Mouse (Mus musculus): ENCODE data around the gene Ssr2. TPM values are rescaled to one million over a fixed set of nuclear protein-coding genes. Genes with fewer than 3 reads are reported as not detected.

Ssr2 gene
- polyA plus RNA-seq (2014; fragmentation: Illumina TruSeq; extraction: RNeasy Lipid Tissue Mini Kit (QIAGEN cat#74804); ENCODE audit: low read depth, low replicate concordance): 32.1 TPM

GRCm38 (mm10) chr3:88575540-88575939, at the start of gene Ssr2:
Gene Ssr2, plus strand, starts transcription at chr3:88575876.

GRCm38 (mm10) chr3:88532299-88532674, 43.4 kb upstream of the Ssr2 start, which contains the start of gene Mex3a:
Gene Mex3a, plus strand, starts transcription at chr3:88532395.

GRCm38 (mm10) chr3:88548180-88548917, 27.3 kb upstream of the Ssr2 start, which contains the start of gene Rab25:
Gene Rab25, minus strand, starts transcription at chr3:88548300.

GRCm38 (mm10) chr3:88552676-88553524, 22.8 kb upstream of the Ssr2 start, which contains the start of gene Lamtor2:
Gene Lamtor2, minus strand, starts transcription at chr3:88553074.

GRCm38 (mm10) chr3:88553525-88553879, 22.2 kb upstream of the Ssr2 start, which contains the start of gene Ubqln4:
Gene Ubqln4, plus strand, starts transcription at chr3:88553758.

GRCm38 (mm10) chr3:88605666-88606065, 30.0 kb downstream of the Ssr2 start, which contains the start of gene Arhgef2:
Gene Arhgef2, plus strand, starts transcription at chr3:88605966.

Other genes starting within 250 kb of the Ssr2 start
- gene Tmem79, start 239.7 kb upstream of the Ssr2 start, polyA plus RNA-seq (2014; fragmentation: Illumina TruSeq; extraction: RNeasy Lipid Tissue Mini Kit (QIAGEN cat#74804); ENCODE audit: low read depth, low replicate concordance): 0.62 TPM
- 87.4 TPM for gene Smg5, start 239.6 kb upstream of the Ssr2 start, polyA plus RNA-seq (2014; fragmentation: Illumina TruSeq; extraction: RNeasy Lipid Tissue Mini Kit (QIAGEN cat#74804); ENCODE audit: low read depth, low replicate concordance)
- gene Paqr6, start 211.3 kb upstream of the Ssr2 start, polyA plus RNA-seq (2014; fragmentation: Illumina TruSeq; extraction: RNeasy Lipid Tissue Mini Kit (QIAGEN cat#74804); ENCODE audit: low read depth, low replicate concordance): 0.83 TPM
- not detected for gene Bglap3, start 203.1 kb upstream of the Ssr2 start, polyA plus RNA-seq (2014; fragmentation: Illumina TruSeq; extraction: RNeasy Lipid Tissue Mini Kit (QIAGEN cat#74804); ENCODE audit: low read depth, low replicate concordance)
- not detected for gene Bglap2, start 197.2 kb upstream of the Ssr2 start, polyA plus RNA-seq (2014; fragmentation: Illumina TruSeq; extraction: RNeasy Lipid Tissue Mini Kit (QIAGEN cat#74804); ENCODE audit: low read depth, low replicate concordance)
- not detected for gene Bglap, start 191.4 kb upstream of the Ssr2 start, polyA plus RNA-seq (2014; fragmentation: Illumina TruSeq; extraction: RNeasy Lipid Tissue Mini Kit (QIAGEN cat#74804); ENCODE audit: low read depth, low replicate concordance)
- gene Pmf1, start 165.5 kb upstream of the Ssr2 start, polyA plus RNA-seq (2014; fragmentation: Illumina TruSeq; extraction: RNeasy Lipid Tissue Mini Kit (QIAGEN cat#74804); ENCODE audit: low read depth, low replicate concordance): 3.5 TPM
- 5.8 TPM for gene Slc25a44, start 150.7 kb upstream of the Ssr2 start, polyA plus RNA-seq (2014; fragmentation: Illumina TruSeq; extraction: RNeasy Lipid Tissue Mini Kit (QIAGEN cat#74804); ENCODE audit: low read depth, low replicate concordance)
- 17.0 TPM for gene Sema4a, start 114.7 kb upstream of the Ssr2 start, polyA plus RNA-seq (2014; fragmentation: Illumina TruSeq; extraction: RNeasy Lipid Tissue Mini Kit (QIAGEN cat#74804); ENCODE audit: low read depth, low replicate concordance)
- 0.32 TPM for gene Lmna, start 65.9 kb upstream of the Ssr2 start, polyA plus RNA-seq (2014; fragmentation: Illumina TruSeq; extraction: RNeasy Lipid Tissue Mini Kit (QIAGEN cat#74804); ENCODE audit: low read depth, low replicate concordance)
- gene Mex3a, start 43.5 kb upstream of the Ssr2 start, polyA plus RNA-seq (2014; fragmentation: Illumina TruSeq; extraction: RNeasy Lipid Tissue Mini Kit (QIAGEN cat#74804); ENCODE audit: low read depth, low replicate concordance): 1.4 TPM
- gene Rab25, start 27.6 kb upstream of the Ssr2 start, polyA plus RNA-seq (2014; fragmentation: Illumina TruSeq; extraction: RNeasy Lipid Tissue Mini Kit (QIAGEN cat#74804); ENCODE audit: low read depth, low replicate concordance): not detected
- gene Lamtor2, start 22.8 kb upstream of the Ssr2 start, polyA plus RNA-seq (2014; fragmentation: Illumina TruSeq; extraction: RNeasy Lipid Tissue Mini Kit (QIAGEN cat#74804); ENCODE audit: low read depth, low replicate concordance): 2.0 TPM
- 11.9 TPM for gene Ubqln4, start 22.1 kb upstream of the Ssr2 start, polyA plus RNA-seq (2014; fragmentation: Illumina TruSeq; extraction: RNeasy Lipid Tissue Mini Kit (QIAGEN cat#74804); ENCODE audit: low read depth, low replicate concordance)
- 31.6 TPM for gene Arhgef2, start 30.1 kb downstream of the Ssr2 start, polyA plus RNA-seq (2014; fragmentation: Illumina TruSeq; extraction: RNeasy Lipid Tissue Mini Kit (QIAGEN cat#74804); ENCODE audit: low read depth, low replicate concordance)
- gene Rxfp4, start 77.3 kb downstream of the Ssr2 start, polyA plus RNA-seq (2014; fragmentation: Illumina TruSeq; extraction: RNeasy Lipid Tissue Mini Kit (QIAGEN cat#74804); ENCODE audit: low read depth, low replicate concordance): not detected
- 35.1 TPM for gene Khdc4, start 109.9 kb downstream of the Ssr2 start, polyA plus RNA-seq (2014; fragmentation: Illumina TruSeq; extraction: RNeasy Lipid Tissue Mini Kit (QIAGEN cat#74804); ENCODE audit: low read depth, low replicate concordance)
- 10.2 TPM for gene Rit1, start 141.0 kb downstream of the Ssr2 start, polyA plus RNA-seq (2014; fragmentation: Illumina TruSeq; extraction: RNeasy Lipid Tissue Mini Kit (QIAGEN cat#74804); ENCODE audit: low read depth, low replicate concordance)
- gene Syt11, start 199.3 kb downstream of the Ssr2 start, polyA plus RNA-seq (2014; fragmentation: Illumina TruSeq; extraction: RNeasy Lipid Tissue Mini Kit (QIAGEN cat#74804); ENCODE audit: low read depth, low replicate concordance): 106 TPM